Mouse (Mus musculus): ENCODE results near the gene BC067074. TPM values are rescaled to one million over a fixed set of nuclear protein-coding genes. Genes with fewer than 3 reads are reported as not detected.

The BC067074 gene
- polyA plus RNA-seq, 1 experiment from 2014 or later: 0.83 TPM

DNA sequence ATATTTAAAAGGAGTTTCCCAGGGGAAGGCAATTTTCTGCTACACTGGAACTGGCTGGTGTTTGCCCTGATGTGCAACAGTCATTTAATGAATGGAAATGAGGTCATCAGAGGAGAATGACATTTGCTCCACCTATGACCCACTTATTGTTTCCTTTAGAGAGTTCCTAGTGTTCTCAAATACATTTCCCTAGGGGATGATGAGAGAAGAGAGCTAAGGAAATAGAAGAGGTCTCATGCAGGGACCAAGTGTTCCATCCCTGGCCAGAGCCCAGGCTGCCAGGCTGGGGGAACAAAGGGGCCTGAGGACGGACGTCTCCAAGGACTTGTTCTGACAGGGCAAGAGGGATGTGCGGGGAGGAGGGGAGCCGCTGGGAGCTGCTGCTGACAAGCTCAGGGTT lies 62.1 kb downstream of the BC067074 start:
- H3K4me3 ChIP-seq (replicated peaks; ENCODE audit: low read depth, low read length): no peak overlapping the region
- no peaks in the 10 kb centered on the region for H3K36me3 ChIP-seq (ENCODE audit: control insufficient read depth, insufficient read depth, low read length)
- WGBS: 4% methylated on average over 4 of the region's 4 CpGs
- no peaks in the 10 kb centered on the region for H3K27me3 ChIP-seq (ENCODE audit: control insufficient read depth, insufficient read depth, low read length)
- H3K4me2 ChIP-seq (ENCODE audit: low read length): no peak overlapping the region
- ATAC-seq (ENCODE audit: low FRiP score, low TSS enrichment): peak; percentile 47; the same call in 1 of the 2 replicates
- no peaks in the 10 kb centered on the region for H3K9me3 ChIP-seq (ENCODE audit: control insufficient read depth, low read length)
- peaks cover 13% of the 10 kb centered on the region for H3K4me1 ChIP-seq (ENCODE audit: control insufficient read depth, insufficient read depth, low read length)
- H3K9ac ChIP-seq (replicated peaks; ENCODE audit: low read length): no peak overlapping the region
- DNase-seq: peak; percentile 36
- no peak overlapping the region for H3K27ac ChIP-seq (replicated peaks; ENCODE audit: low read depth, low read length)

DNA sequence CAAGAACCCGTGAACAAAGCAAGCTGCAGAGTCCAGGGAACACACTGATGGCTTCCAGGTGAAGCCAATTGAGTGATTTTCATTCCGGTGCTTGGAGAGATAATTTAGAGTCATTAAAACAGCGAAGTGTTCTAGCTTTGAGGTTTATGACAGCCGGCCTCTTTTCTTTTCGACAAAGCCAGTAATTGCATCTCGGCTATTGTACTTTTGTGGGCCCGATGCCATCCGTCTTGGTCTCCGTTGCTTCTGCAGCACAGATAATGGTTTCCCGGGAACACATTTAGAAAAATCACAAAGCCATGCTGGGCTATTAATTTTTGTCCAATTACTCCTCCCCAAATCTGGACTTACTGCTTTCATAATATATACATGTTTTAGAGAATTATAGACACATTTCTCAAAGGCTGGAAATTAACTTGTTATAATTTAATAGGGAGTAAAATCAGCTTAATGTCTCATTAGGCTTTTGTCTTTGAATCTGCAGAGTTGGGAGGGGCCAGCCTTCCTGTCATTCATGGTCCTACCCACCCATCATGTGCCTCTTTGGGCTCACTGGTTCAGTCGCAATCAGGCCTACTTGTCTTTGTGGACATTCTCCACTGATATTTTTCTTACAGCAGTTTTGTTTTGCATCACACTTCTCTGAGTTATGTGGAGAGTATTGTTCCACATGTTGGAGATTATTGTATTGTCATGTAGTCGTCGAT lies 64.6 kb downstream of the BC067074 start:
- Histone ChIP-seq H3K4me1 (ENCODE audit: control insufficient read depth, insufficient read depth, low read length) (peaks cover 11% of the 10 kb centered on the region), H3K27ac (replicated peaks; ENCODE audit: low read depth, low read length) (no peak overlapping the region), H3K4me2 (ENCODE audit: low read length) (no peak overlapping the region), H3K4me3 (replicated peaks; ENCODE audit: low read depth, low read length) (no peak overlapping the region), H3K9me3 (ENCODE audit: control insufficient read depth, low read length) (no peaks in the 10 kb centered on the region), H3K9ac (replicated peaks; ENCODE audit: low read length) (no peak overlapping the region), H3K36me3 (ENCODE audit: control insufficient read depth, insufficient read depth, low read length) (no peaks in the 10 kb centered on the region), H3K27me3 (ENCODE audit: control insufficient read depth, insufficient read depth, low read length) (no peaks in the 10 kb centered on the region)
- 84% methylated on average over 13 of the region's 13 CpGs for WGBS
- DNase-seq (no peak), ATAC-seq (ENCODE audit: low FRiP score, low TSS enrichment) (no peak)

DNA sequence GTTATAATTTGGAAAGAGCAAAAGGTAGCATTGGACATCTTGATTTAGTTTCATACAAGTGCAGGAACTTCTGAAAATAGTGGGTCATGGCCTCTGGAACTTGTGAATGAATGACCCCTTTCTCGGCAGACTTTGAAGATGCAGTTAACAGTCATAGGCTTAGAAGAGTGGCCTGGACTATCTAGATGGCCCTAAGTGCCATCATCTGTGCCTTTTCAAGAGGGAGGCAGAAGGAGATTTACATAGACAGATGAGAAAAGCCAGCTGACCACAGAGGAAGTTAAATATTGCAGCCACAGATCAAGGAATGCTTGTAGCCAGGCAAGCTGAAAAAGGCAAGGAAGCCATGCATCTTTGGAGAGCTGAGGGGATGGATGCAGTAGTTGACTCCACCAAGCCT lies 66.7 kb downstream of the BC067074 start:
- ATAC-seq (ENCODE audit: low FRiP score, low TSS enrichment) (no peak), DNase-seq (no peak)
- Histone ChIP-seq H3K4me3 (replicated peaks; ENCODE audit: low read depth, low read length) (no peak overlapping the region), H3K4me2 (ENCODE audit: low read length) (no peak overlapping the region), H3K27ac (replicated peaks; ENCODE audit: low read depth, low read length) (no peak overlapping the region), H3K27me3 (ENCODE audit: control insufficient read depth, insufficient read depth, low read length) (no peaks in the 10 kb centered on the region), H3K36me3 (ENCODE audit: control insufficient read depth, insufficient read depth, low read length) (no peaks in the 10 kb centered on the region), H3K9me3 (ENCODE audit: control insufficient read depth, low read length) (no peaks in the 10 kb centered on the region), H3K9ac (replicated peaks; ENCODE audit: low read length) (no peak overlapping the region), H3K4me1 (ENCODE audit: control insufficient read depth, insufficient read depth, low read length) (peaks cover 6% of the 10 kb centered on the region)
- WGBS: 81% methylated on average over 1 of the region's 1 CpGs

DNA sequence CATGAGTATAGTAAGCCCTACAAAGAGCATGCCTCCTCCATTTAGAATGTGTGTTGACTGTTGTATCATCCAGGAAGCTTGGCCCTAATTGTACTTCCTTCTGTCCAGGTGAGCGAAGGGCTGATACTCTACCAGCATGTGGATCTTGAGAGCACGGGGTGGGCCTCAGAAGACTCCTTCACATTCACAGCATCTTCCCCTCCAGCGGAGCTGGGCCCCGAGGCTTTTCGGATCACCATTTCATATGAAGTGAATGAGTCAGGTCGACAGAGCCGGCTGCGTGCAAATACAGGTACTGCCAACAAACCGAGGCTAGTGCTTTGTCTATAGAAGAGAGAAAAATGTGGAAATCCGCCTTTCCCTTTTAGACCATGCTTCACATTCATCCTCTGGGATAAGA lies 73.0 kb downstream of the BC067074 start:
- Histone ChIP-seq H3K4me1 (ENCODE audit: control insufficient read depth, insufficient read depth, low read length) (no peaks in the 10 kb centered on the region), H3K27me3 (ENCODE audit: control insufficient read depth, insufficient read depth, low read length) (no peaks in the 10 kb centered on the region), H3K27ac (replicated peaks; ENCODE audit: low read depth, low read length) (no peak overlapping the region), H3K9me3 (ENCODE audit: control insufficient read depth, low read length) (no peaks in the 10 kb centered on the region), H3K9ac (replicated peaks; ENCODE audit: low read length) (no peak overlapping the region), H3K4me2 (ENCODE audit: low read length) (no peak overlapping the region), H3K36me3 (ENCODE audit: control insufficient read depth, insufficient read depth, low read length) (no peaks in the 10 kb centered on the region), H3K4me3 (replicated peaks; ENCODE audit: low read depth, low read length) (no peak overlapping the region)
- ATAC-seq (ENCODE audit: low FRiP score, low TSS enrichment) (no peak), DNase-seq (no peak)
- WGBS: 91% methylated on average over 10 of the region's 10 CpGs

DNA sequence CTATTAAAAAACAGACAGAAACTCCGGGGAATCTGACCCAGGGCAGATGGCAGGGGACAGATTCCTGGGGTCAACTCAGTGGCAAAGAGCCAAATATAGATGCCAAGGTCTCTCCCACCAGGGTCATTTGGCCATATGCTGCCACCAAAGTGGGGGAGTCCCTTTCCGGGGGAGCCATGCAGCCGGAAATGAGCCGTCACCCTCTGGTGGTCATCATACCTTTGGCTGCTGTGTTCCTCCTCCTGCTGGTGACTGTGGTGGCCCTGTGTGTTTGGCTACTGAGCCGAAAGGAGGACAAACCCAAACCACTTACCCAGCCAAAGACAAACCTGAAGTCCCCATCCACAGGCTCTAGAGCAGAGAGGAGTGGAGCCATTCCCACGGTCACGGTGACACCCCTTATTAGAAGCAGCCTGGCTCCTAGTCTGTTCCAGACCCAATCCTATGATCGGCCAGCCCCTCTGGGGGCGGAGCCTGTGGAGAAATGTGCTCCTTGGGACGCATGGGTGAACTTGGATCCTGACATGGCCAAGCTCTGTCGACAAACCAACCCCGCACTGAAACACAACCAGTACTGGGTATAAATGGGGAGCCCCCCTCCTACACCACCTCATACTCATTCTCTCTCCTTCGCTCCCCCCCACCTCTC lies 76.1 kb downstream of the BC067074 start:
- no peak for DNase-seq
- H3K4me2 ChIP-seq (ENCODE audit: low read length): no peak overlapping the region
- H3K4me1 ChIP-seq (ENCODE audit: control insufficient read depth, insufficient read depth, low read length): no peaks in the 10 kb centered on the region
- no peak overlapping the region for H3K9ac ChIP-seq (replicated peaks; ENCODE audit: low read length)
- H3K4me3 ChIP-seq (replicated peaks; ENCODE audit: low read depth, low read length): no peak overlapping the region
- no peak overlapping the region for H3K27ac ChIP-seq (replicated peaks; ENCODE audit: low read depth, low read length)
- peak; percentile 38; the same call in 1 of the 2 replicates for ATAC-seq (ENCODE audit: low FRiP score, low TSS enrichment)
- no peaks in the 10 kb centered on the region for H3K36me3 ChIP-seq (ENCODE audit: control insufficient read depth, insufficient read depth, low read length)
- H3K27me3 ChIP-seq (ENCODE audit: control insufficient read depth, insufficient read depth, low read length): no peaks in the 10 kb centered on the region
- 72% methylated on average over 13 of the region's 13 CpGs for WGBS
- no peaks in the 10 kb centered on the region for H3K9me3 ChIP-seq (ENCODE audit: control insufficient read depth, low read length)

DNA sequence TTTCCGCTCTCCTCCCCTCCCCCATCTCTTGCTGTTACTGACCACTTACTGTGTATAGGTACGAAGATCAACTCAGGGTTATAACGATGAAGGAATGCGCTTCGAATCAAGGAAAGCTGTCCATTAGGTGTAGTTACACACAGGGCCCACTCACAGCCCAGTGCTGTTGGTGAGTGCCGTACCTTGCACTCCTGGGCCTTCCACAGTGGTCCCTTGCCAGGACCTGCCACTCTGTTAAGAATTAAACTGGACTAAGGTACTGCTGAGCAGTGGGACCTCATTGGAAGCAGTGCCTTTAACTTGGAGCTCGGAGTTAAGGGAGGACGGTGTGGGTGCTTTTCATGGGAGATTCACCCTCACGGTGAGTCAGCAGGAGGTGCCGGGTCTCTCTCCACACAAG lies 76.7 kb downstream of the BC067074 start:
- no peaks in the 10 kb centered on the region for H3K4me1 ChIP-seq (ENCODE audit: control insufficient read depth, insufficient read depth, low read length)
- no peaks in the 10 kb centered on the region for H3K9me3 ChIP-seq (ENCODE audit: control insufficient read depth, low read length)
- WGBS: 93% methylated on average over 10 of the region's 10 CpGs
- H3K27me3 ChIP-seq (ENCODE audit: control insufficient read depth, insufficient read depth, low read length): no peaks in the 10 kb centered on the region
- H3K4me2 ChIP-seq (ENCODE audit: low read length): no peak overlapping the region
- H3K27ac ChIP-seq (replicated peaks; ENCODE audit: low read depth, low read length): no peak overlapping the region
- no peaks in the 10 kb centered on the region for H3K36me3 ChIP-seq (ENCODE audit: control insufficient read depth, insufficient read depth, low read length)
- DNase-seq (no peak), ATAC-seq (ENCODE audit: low FRiP score, low TSS enrichment) (no peak)
- no peak overlapping the region for H3K4me3 ChIP-seq (replicated peaks; ENCODE audit: low read depth, low read length)
- H3K9ac ChIP-seq (replicated peaks; ENCODE audit: low read length): no peak overlapping the region

DNA sequence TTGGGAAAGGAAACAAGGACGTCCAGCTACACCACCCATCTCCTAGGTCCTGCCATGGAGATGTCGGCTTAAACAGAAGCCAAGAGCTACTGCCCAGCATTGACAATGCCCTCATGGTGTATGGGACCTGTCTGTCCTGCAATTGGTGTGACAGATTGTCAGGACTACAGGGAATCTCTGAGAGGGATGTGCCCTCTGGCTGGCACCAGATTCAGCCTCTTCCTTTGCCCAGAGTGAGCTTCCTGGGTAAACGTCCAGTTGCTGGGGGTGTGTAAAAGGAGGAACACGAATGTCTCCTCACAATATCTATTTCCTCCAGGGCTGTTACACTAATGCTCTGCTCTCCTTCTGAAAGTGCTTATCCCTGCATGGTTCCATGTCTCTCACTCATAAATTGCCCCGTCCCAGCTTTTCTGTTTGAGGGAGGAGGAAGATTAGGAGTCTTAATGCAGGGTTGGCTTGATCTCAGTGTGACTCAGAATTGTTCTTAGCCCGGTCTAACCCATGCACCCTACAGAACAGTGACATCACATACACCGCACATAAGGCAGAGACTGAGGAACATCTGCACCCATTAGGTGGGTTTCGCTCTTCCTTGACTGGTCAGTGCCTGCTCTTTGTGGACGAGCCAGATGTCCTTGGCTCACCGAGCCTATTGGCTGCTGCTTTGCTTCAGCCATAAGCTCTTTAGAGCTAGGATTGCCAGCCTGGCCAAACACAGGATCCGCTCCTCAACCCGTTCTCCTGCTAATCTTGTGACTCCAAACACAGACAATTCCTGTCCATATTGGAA lies 80.5 kb downstream of the BC067074 start:
- ATAC-seq (ENCODE audit: low FRiP score, low TSS enrichment): no peak
- 87% methylated on average over 12 of the region's 12 CpGs for WGBS
- Histone ChIP-seq H3K9me3 (ENCODE audit: control insufficient read depth, low read length) (no peaks in the 10 kb centered on the region), H3K4me3 (replicated peaks; ENCODE audit: low read depth, low read length) (no peak overlapping the region), H3K36me3 (ENCODE audit: control insufficient read depth, insufficient read depth, low read length) (no peaks in the 10 kb centered on the region), H3K4me2 (ENCODE audit: low read length) (no peak overlapping the region), H3K9ac (replicated peaks; ENCODE audit: low read length) (no peak overlapping the region), H3K4me1 (ENCODE audit: control insufficient read depth, insufficient read depth, low read length) (no peaks in the 10 kb centered on the region), H3K27ac (replicated peaks; ENCODE audit: low read depth, low read length) (no peak overlapping the region), H3K27me3 (ENCODE audit: control insufficient read depth, insufficient read depth, low read length) (no peaks in the 10 kb centered on the region)
- DNase-seq: no peak

DNA sequence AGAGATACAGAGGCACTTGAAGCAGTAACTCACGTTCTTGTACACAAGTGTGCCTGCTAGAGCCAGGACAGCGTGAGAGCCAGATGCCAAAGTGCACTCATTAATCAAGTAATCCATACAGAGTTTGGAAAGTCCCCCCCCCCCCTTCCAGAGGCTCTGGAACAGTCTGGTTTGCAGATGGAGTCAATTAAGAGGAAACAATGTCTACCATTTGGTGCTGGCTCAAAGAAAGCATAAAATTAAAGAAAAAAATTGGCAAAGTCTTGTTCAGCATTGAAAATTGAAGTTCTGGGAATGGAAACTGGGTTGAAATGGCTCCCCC lies 81.1 kb downstream of the BC067074 start:
- Histone ChIP-seq H3K9me3 (ENCODE audit: control insufficient read depth, low read length) (no peaks in the 10 kb centered on the region), H3K4me2 (ENCODE audit: low read length) (no peak overlapping the region), H3K9ac (replicated peaks; ENCODE audit: low read length) (no peak overlapping the region), H3K4me1 (ENCODE audit: control insufficient read depth, insufficient read depth, low read length) (no peaks in the 10 kb centered on the region), H3K27ac (replicated peaks; ENCODE audit: low read depth, low read length) (no peak overlapping the region), H3K27me3 (ENCODE audit: control insufficient read depth, insufficient read depth, low read length) (no peaks in the 10 kb centered on the region), H3K4me3 (replicated peaks; ENCODE audit: low read depth, low read length) (no peak overlapping the region), H3K36me3 (ENCODE audit: control insufficient read depth, insufficient read depth, low read length) (no peaks in the 10 kb centered on the region)
- no peak for ATAC-seq (ENCODE audit: low FRiP score, low TSS enrichment)
- DNase-seq: no peak
- 86% methylated on average over 2 of the region's 2 CpGs for WGBS
